Comparison of ENCODE assay signal across 23 mouse cellular contexts in the genomic region with DNA sequence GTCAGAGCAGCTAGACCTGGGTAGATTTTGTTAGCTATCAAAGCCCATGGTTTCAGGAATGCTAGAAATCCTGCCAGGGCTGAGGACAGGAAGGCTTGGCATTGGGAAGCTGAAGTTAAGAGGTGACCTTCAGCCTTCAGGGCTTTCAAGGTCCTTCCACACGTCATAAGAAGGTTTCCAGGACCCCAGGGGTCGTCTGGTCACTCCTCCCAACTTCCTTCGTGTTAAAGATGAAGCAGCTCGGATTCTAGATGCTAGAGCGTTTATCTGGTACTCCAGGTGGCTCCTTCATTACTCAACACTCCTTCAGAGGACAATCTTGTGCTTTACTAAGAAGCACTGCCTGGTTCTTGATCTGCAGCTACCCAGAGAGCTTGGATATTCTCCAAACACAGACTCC. TPM values are rescaled to one million over a fixed set of nuclear protein-coding genes. Genes with fewer than 3 reads are reported as not detected.
DNase-seq lines count a peak whose midpoint lies in the region; ATAC-seq and TF ChIP-seq lines count a peak whose summit lies in the region.
"Had no signal": no experiment of that assay in that cellular context is flagged by ENCODE, and none has a peak within 500 bp of the region (broad histone marks: within the 10 kb centered on the region; RNA-seq: fewer than 3 reads in every experiment).

No protein-coding gene starts in this region.

- H3K4me3 ChIP-seq in heart, embryonic 16.5 days (ENCODE audit: low read length) = no peak overlapping the region
- no peak overlapping the region for H3K4me3 ChIP-seq in heart, embryonic 11.5 days (ENCODE audit: low read depth, low read length)
- H3K4me3 ChIP-seq in CH12.LX (replicated peaks in 1 of 3; ENCODE audit: low read depth in 2 of 3, low read length in 2 of 3, poor library complexity in 1 of 3) = no peak overlapping the region
- no peak overlapping the region for H3K4me3 ChIP-seq in MEL (ENCODE audit: control insufficient read depth in 1 of 2, insufficient read depth in 1 of 2, low read depth in 2 of 2, low read length in 2 of 2)
- H3K4me3 ChIP-seq: embryonic facial prominence, embryonic 13.5 days; embryonic facial prominence, embryonic 15.5 days; erythroblast, embryonic 14.5 days; forebrain, embryonic 10.5 days; forebrain, embryonic 12.5 days had no signal

- no peak overlapping the region for H3K9ac ChIP-seq in heart, embryonic 16.5 days (ENCODE audit: low read length)
- H3K9ac ChIP-seq in heart, embryonic 11.5 days (ENCODE audit: low read depth, low read length) = no peak overlapping the region
- H3K9ac ChIP-seq in CH12.LX (ENCODE audit: insufficient read depth, low read depth) (no peak overlapping the region), MEL (ENCODE audit: control insufficient read depth, low read depth, low read length, poor library complexity, severe bottlenecking) (no peak overlapping the region)
- H3K9ac ChIP-seq: embryonic facial prominence, embryonic 13.5 days; embryonic facial prominence, embryonic 15.5 days; forebrain, embryonic 12.5 days had no signal

- no peak overlapping the region for H3K4me2 ChIP-seq in heart, embryonic 16.5 days (ENCODE audit: low read depth, low read length)
- no peak overlapping the region for H3K4me2 ChIP-seq in heart, embryonic 11.5 days
- H3K4me2 ChIP-seq in CH12.LX (ENCODE audit: insufficient read depth, low read depth, poor library complexity, severe bottlenecking) = no peak overlapping the region
- H3K4me2 ChIP-seq: embryonic facial prominence, embryonic 13.5 days; embryonic facial prominence, embryonic 15.5 days; forebrain, embryonic 12.5 days had no signal

- TF ChIP-seq RAD21 in CH12.LX (IDR thresholded peaks at IDR 0.05; ENCODE audit: low read depth, low read length) (no peak), MEL (IDR thresholded peaks at IDR 0.05; ENCODE audit: low read depth, low read length) (no peak)

- no peaks in the 10 kb centered on the region for H3K9me3 ChIP-seq in heart, embryonic 16.5 days (replicated peaks; ENCODE audit: control insufficient read depth, low read length)
- H3K9me3 ChIP-seq in heart, embryonic 11.5 days (replicated peaks; ENCODE audit: control insufficient read depth, low read length) = no peaks in the 10 kb centered on the region
- H3K9me3 ChIP-seq in CH12.LX (replicated peaks; ENCODE audit: low read length) (peaks cover 7% of the 10 kb centered on the region), MEL (replicated peaks; ENCODE audit: insufficient read depth, low read length) (no peaks in the 10 kb centered on the region)
- H3K9me3 ChIP-seq: embryonic facial prominence, embryonic 13.5 days; embryonic facial prominence, embryonic 15.5 days; forebrain, embryonic 10.5 days; forebrain, embryonic 12.5 days; G1E had no signal

- DNase-seq in CH12.LX (ENCODE audit: extremely low read depth) (no peak), MEL (ENCODE audit: low read depth, low spot score) (peak; percentile 58)
- DNase-seq in right cerebral cortex, postnatal 36 days (ENCODE audit: low spot score in 2 of 2) = no peak
- DNase-seq: adrenal gland, adult 2 months; adrenal gland, postnatal 10 days; adrenal gland, postnatal 25 days; cerebellum, adult 11 months; cerebellum, adult 18-20 months; cerebellum, adult 8-10 months; cerebellum, adult 9-11 months; cerebellum, postnatal 14 days; cerebellum, postnatal 36 days; embryo, embryonic 11 days had no signal

- WGBS in heart, embryonic 16.5 days = 42% methylated on average over 5 of the region's 5 CpGs
- 40% methylated on average over 5 of the region's 5 CpGs for WGBS in heart, embryonic 11.5 days (ENCODE audit: insufficient replicate concordance)

- TF ChIP-seq CTCF in CH12.LX (conservative IDR thresholded peaks at IDR 0.05 in 1 of 2, IDR thresholded peaks at IDR 0.05 in 1 of 2; ENCODE audit: low read depth in 2 of 2, low read length in 2 of 2) = no peak
- TF ChIP-seq CTCF in MEL (IDR thresholded peaks at IDR 0.05 in 2 of 3, conservative IDR thresholded peaks at IDR 0.05 in 1 of 3; ENCODE audit: control insufficient read depth in 1 of 3, insufficient read depth in 1 of 3, low read depth in 2 of 3, low read length in 3 of 3, poor library complexity in 1 of 3, severe bottlenecking in 1 of 3) = no peak

- dilution Hi-C loops in CH12.LX (cut with MboI; ENCODE audit: extremely low pct_ligation_motif_present, extremely low pct_unique_long_range_greater_than_20kb, low sequenced_read_pairs) = no loop called here

- H3K79me2 ChIP-seq in CH12.LX (replicated peaks; ENCODE audit: control insufficient read depth, extremely low read depth, insufficient read depth, poor library complexity, severe bottlenecking) = no peaks in the 10 kb centered on the region
- no peaks in the 10 kb centered on the region for H3K79me2 ChIP-seq in MEL (ENCODE audit: control insufficient read depth, insufficient read depth, low read length, poor library complexity)

- in situ Hi-C loops in CH12.LX (cut with MboI; ENCODE audit: low pct_ligation_motif_present, low pct_unique_long_range_greater_than_20kb, low sequenced_read_pairs) = loop anchor here (25.0 kb wide), 1 partner anchor 647 kb away; a partner anchor contains a TSS

- ATAC-seq in heart, embryonic 16.5 days (replicated peaks; ENCODE audit: extremely low read depth, insufficient read depth, low FRiP score) = no peak
- no peak for ATAC-seq in heart, embryonic 11.5 days (replicated peaks; ENCODE audit: insufficient number of reproducible peaks, low FRiP score, low TSS enrichment)
- ATAC-seq: forebrain, embryonic 14.5 days; forebrain, embryonic 16.5 days had no signal

- no peaks in the 10 kb centered on the region for H3K27me3 ChIP-seq in heart, embryonic 16.5 days (ENCODE audit: control insufficient read depth, insufficient read depth, low read length)
- H3K27me3 ChIP-seq in heart, embryonic 11.5 days (ENCODE audit: control insufficient read depth, insufficient read depth, low read length) = no peaks in the 10 kb centered on the region
- H3K27me3 ChIP-seq in CH12.LX (replicated peaks) = peaks cover 5% of the 10 kb centered on the region
- no peaks in the 10 kb centered on the region for H3K27me3 ChIP-seq in MEL (ENCODE audit: control insufficient read depth in 1 of 2, insufficient read depth in 2 of 2, low read length in 2 of 2)
- H3K27me3 ChIP-seq: embryonic facial prominence, embryonic 13.5 days; embryonic facial prominence, embryonic 15.5 days; forebrain, embryonic 12.5 days had no signal

- peak overlapping the region; percentile 27; the same call in 1 of the 2 replicates for H3K27ac ChIP-seq in heart, embryonic 16.5 days (ENCODE audit: low read length)
- no peak overlapping the region for H3K27ac ChIP-seq in heart, embryonic 11.5 days (ENCODE audit: low read depth, low read length)
- H3K27ac ChIP-seq in CH12.LX (ENCODE audit: insufficient read depth, low read depth) = no peak overlapping the region
- H3K27ac ChIP-seq in MEL (ENCODE audit: control insufficient read depth, low read depth, low read length) = no peak overlapping the region
- H3K27ac ChIP-seq: embryonic facial prominence, embryonic 13.5 days; embryonic facial prominence, embryonic 15.5 days; forebrain, embryonic 10.5 days; forebrain, embryonic 12.5 days had no signal

- H3K36me3 ChIP-seq in heart, embryonic 16.5 days (ENCODE audit: control insufficient read depth, insufficient read depth) = no peaks in the 10 kb centered on the region
- H3K36me3 ChIP-seq in heart, embryonic 11.5 days (ENCODE audit: control insufficient read depth, insufficient read depth, low read length) = no peaks in the 10 kb centered on the region
- no peaks in the 10 kb centered on the region for H3K36me3 ChIP-seq in CH12.LX (replicated peaks in 1 of 2; ENCODE audit: control insufficient read depth in 1 of 2, insufficient read depth in 1 of 2, low read length in 1 of 2)
- peaks cover 0 to 17% of the 10 kb centered on the region in 2 experiments; a peak in 2 of 4 replicates for H3K36me3 ChIP-seq in MEL (ENCODE audit: control insufficient read depth in 1 of 2, insufficient read depth in 2 of 2, low read length in 2 of 2)
- H3K36me3 ChIP-seq: embryonic facial prominence, embryonic 13.5 days; embryonic facial prominence, embryonic 15.5 days; forebrain, embryonic 10.5 days; forebrain, embryonic 12.5 days; G1E had no signal

- TF ChIP-seq POLR2A in CH12.LX (IDR thresholded peaks at IDR 0.05; ENCODE audit: low read depth, low read length) (peak; percentile 56), MEL (IDR thresholded peaks at IDR 0.05; ENCODE audit: control insufficient read depth in 1 of 2, insufficient read depth in 1 of 2, low read depth in 1 of 2, low read length in 2 of 2, poor library complexity in 1 of 2) (no peak)

- no peak for TF ChIP-seq EP300 in CH12.LX (IDR thresholded peaks at IDR 0.05; ENCODE audit: low read length)
- TF ChIP-seq EP300 in MEL (IDR thresholded peaks at IDR 0.05; ENCODE audit: low read depth in 1 of 2, low read length in 2 of 2) = 0 out of 4 replicates have a peak, but pooled peaks of 1 of the 2 experiments have one; percentile 21

- peaks cover 8% of the 10 kb centered on the region for H3K4me1 ChIP-seq in heart, embryonic 16.5 days (ENCODE audit: control insufficient read depth, insufficient read depth, low read length)
- H3K4me1 ChIP-seq in heart, embryonic 11.5 days (ENCODE audit: control insufficient read depth, insufficient read depth, low read length) = peaks cover 5% of the 10 kb centered on the region; the same call in 1 of the 2 replicates
- peaks cover 28 to 57% of the 10 kb centered on the region in 2 experiments for H3K4me1 ChIP-seq in CH12.LX (ENCODE audit: control insufficient read depth in 1 of 2, insufficient read depth in 2 of 2)
- peaks cover 9 to 35% of the 10 kb centered on the region in 2 experiments for H3K4me1 ChIP-seq in MEL (ENCODE audit: control insufficient read depth in 1 of 2, insufficient read depth in 2 of 2, low read length in 2 of 2)
- H3K4me1 ChIP-seq: forebrain, embryonic 12.5 days had no signal

TF ChIP-seq in CH12.LX, 34 proteins besides CTCF, POLR2A, EP300 and RAD21 (continues in another document):
- TF ChIP-seq POLR2AphosphoS2 (IDR thresholded peaks at IDR 0.05; ENCODE audit: low read depth, low read length) = no peak
- no peak for TF ChIP-seq ZNF384 (IDR thresholded peaks at IDR 0.05; ENCODE audit: low read depth, low read length)
- no peak for TF ChIP-seq GABPA (IDR thresholded peaks at IDR 0.05; ENCODE audit: insufficient replicate concordance, low read depth, low read length)

TF ChIP-seq in MEL, 35 proteins besides CTCF, POLR2A, EP300 and RAD21 (continues in another document):
- TF ChIP-seq ZMIZ1 (IDR thresholded peaks at IDR 0.05; ENCODE audit: low read depth, low read length) (peak; percentile 54), ETS1 (IDR thresholded peaks at IDR 0.05; ENCODE audit: low read depth, low read length) (0 out of 2 replicates have a peak, but pooled peaks have one; percentile 8), CHD2 (IDR thresholded peaks at IDR 0.05; ENCODE audit: low read length) (no peak)

RNA-seq across cellular contexts. Expression of a gene that starts 45.4 kb away (rescaled TPM):
- polyA plus RNA-seq in heart, embryonic 16.5 days (2015; fragmentation: Nextera tagmentation; extraction: Ambion mirVana) = 121 and 123 TPM in 2 replicates
- polyA plus RNA-seq in heart, embryonic 11.5 days (2014; fragmentation: Nextera tagmentation; extraction: Ambion mirVana) = 196 and 230 TPM in 2 replicates
- total RNA-seq in CH12.LX (2012; rRNA removed) (54.7 and 84.1 TPM in 2 replicates), CH12.LX (2014; rRNA removed) (104 and 122 TPM in 2 replicates), MEL (2012; rRNA removed) (48.8 and 56.2 TPM in 2 replicates)
- polyA plus RNA-seq in CH12.LX (2012; ENCODE audit: insufficient read length, low read depth) (118 and 129 TPM in 2 replicates), MEL (2012; ENCODE audit: insufficient read depth in 1 of 2, insufficient read length in 2 of 2, low read depth in 1 of 2, low replicate concordance in 2 of 2, missing spikeins in 1 of 2) (10 to 100 TPM; 57.0 to 90.9 TPM)
